Mouse (Mus musculus) kidney, postnatal 0 days (tissue): Measurements from ENCODE around the gene Deaf1. TPM values are rescaled to one million over a fixed set of nuclear protein-coding genes. Genes with fewer than 3 reads are reported as not detected.

ENCODE experiments used
- ATAC-seq: fragments of 200-750 bp; cut with Nextera tagmentation; replicated peaks from 2 replicates; pipeline ENCODE4 v1.8.0; 2017; ENCODE audit warnings: low read depth, moderate number of reproducible peaks, moderate TSS enrichment, moderate library complexity; ENCODE audit not compliant: low FRiP score
- DNase-seq: peaks from one replicate; pipeline ENCODE4 v3.0.0-alpha.2; 2016; ENCODE audit warnings: low spot score
- H3K27ac ChIP-seq: fragments of 300-500 bp; sonication (generic); 2 replicates; pipeline ENCODE4 v1.5.1; 2014; ENCODE audit warnings: mild to moderate bottlenecking
- H3K27me3 ChIP-seq: fragments of 300-500 bp; sonication (generic); 2 replicates; pipeline ENCODE4 v1.6.1; 2014; ENCODE audit warnings: low read length, mixed read lengths; ENCODE audit not compliant: insufficient read depth
- H3K36me3 ChIP-seq: fragments of 300-500 bp; sonication (generic); 2 replicates; pipeline ENCODE4 v1.6.1; 2014; ENCODE audit warnings: low read length, mixed read lengths; ENCODE audit not compliant: insufficient read depth
- H3K4me1 ChIP-seq: fragments of 300-500 bp; sonication (generic); replicated peaks from 2 replicates; pipeline ENCODE4 v1.6.1; 2014; ENCODE audit warnings: antibody characterized with exemption, low read length, mixed read lengths; ENCODE audit not compliant: insufficient read depth
- H3K4me2 ChIP-seq: fragments of 300-500 bp; sonication (generic); 2 replicates; pipeline ENCODE4 v1.6.1; 2014; ENCODE audit warnings: mild to moderate bottlenecking, low read length, moderate library complexity, mixed read lengths
- H3K4me3 ChIP-seq: fragments of 300-500 bp; sonication (generic); replicated peaks from 2 replicates; pipeline ENCODE4 v1.5.1; 2014; ENCODE audit warnings: low read depth, low read length
- H3K9ac ChIP-seq: fragments of 300-500 bp; sonication (generic); 2 replicates; pipeline ENCODE4 v1.6.1; 2014; ENCODE audit warnings: low read depth, low read length
- H3K9me3 ChIP-seq: fragments of 300-500 bp; sonication (generic); replicated peaks from 2 replicates; pipeline ENCODE4 v1.6.1; 2016; ENCODE audit warnings: low read length, inconsistent platforms, mixed read lengths
- CTCF ChIP-seq: IDR thresholded peaks from 2 replicates; pipeline ENCODE4 v1.5.1; 2016; ENCODE audit warnings: antibody characterized with exemption, low read depth, mild to moderate bottlenecking, moderate library complexity
- WGBS: fragments of 180-500 bp; shearing (Covaris S2); extraction: QIAGEN DNeasy Blood & Tissue Kit; methylation state at CpG from one replicate; pipeline ENCODE4 v1.1.7; 2014; 5-methylcytosine and 5-hydroxymethylcytosine counted together
- polyA plus RNA-seq: library from polyadenylated mRNA; unstranded; fragments of >200 nt; fragmentation: Nextera tagmentation; extraction: Ambion mirVana; gene quantifications from 2 replicates; pipeline ENCODE4 v1.2.1, GENCODE M21; 2015

Deaf1 gene
- polyA plus RNA-seq, 1 experiment from 2014 or later, result 64.2 TPM

DNA sequence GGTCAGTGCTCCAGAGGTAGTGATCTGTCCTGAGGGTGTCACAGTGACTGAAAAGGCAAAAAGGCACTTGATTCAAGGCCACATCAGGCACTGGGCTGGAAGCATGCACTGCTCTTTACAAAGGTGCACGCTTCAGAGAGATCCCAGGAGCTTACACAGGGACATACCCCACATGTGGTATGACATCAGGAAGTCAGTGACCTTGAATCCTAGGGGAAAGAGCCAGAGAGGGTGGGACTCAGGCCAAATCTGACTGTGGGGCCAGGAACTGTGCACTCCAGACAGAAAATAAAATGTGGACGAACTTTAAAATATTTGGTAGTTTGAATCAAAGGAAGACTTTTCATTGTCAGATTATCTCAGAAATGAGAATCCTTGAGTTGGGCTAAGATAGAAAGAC, 13.1 kb downstream of the Deaf1 start:
- H3K27ac ChIP-seq, result no peak overlapping the region
- no peak overlapping the region for H3K4me3 ChIP-seq
- no peaks in the 10 kb centered on the region for H3K27me3 ChIP-seq
- H3K36me3 ChIP-seq, result peaks cover 64% of the 10 kb centered on the region
- H3K9ac ChIP-seq, result no peak overlapping the region
- DNase-seq, result no peak
- H3K9me3 ChIP-seq, result no peaks in the 10 kb centered on the region
- no peaks in the 10 kb centered on the region for H3K4me1 ChIP-seq
- TF ChIP-seq CTCF, result no peak
- H3K4me2 ChIP-seq, result no peak overlapping the region
- no peak for ATAC-seq
- WGBS, result 85% methylated on average over 2 of the region's 2 CpGs

- no peak for TF ChIP-seq CTCF
- H3K4me1 ChIP-seq, result no peaks in the 10 kb centered on the region
- H3K27me3 ChIP-seq, result no peaks in the 10 kb centered on the region
- no peak overlapping the region for H3K9ac ChIP-seq
- H3K36me3 ChIP-seq, result peaks cover 65% of the 10 kb centered on the region
- H3K4me3 ChIP-seq, result no peak overlapping the region
- no peak overlapping the region for H3K4me2 ChIP-seq
- H3K27ac ChIP-seq, result no peak overlapping the region
- whole genome bisulfite sequencing, result 83% methylated on average over 4 of the region's 4 CpGs
- no peaks in the 10 kb centered on the region for H3K9me3 ChIP-seq
- no peak for ATAC-seq
- no peak for DNase-seq
Observed at GRCm38 (mm10) chr7:141304537-141304936, 23.0 kb downstream of the Deaf1 start.

DNA sequence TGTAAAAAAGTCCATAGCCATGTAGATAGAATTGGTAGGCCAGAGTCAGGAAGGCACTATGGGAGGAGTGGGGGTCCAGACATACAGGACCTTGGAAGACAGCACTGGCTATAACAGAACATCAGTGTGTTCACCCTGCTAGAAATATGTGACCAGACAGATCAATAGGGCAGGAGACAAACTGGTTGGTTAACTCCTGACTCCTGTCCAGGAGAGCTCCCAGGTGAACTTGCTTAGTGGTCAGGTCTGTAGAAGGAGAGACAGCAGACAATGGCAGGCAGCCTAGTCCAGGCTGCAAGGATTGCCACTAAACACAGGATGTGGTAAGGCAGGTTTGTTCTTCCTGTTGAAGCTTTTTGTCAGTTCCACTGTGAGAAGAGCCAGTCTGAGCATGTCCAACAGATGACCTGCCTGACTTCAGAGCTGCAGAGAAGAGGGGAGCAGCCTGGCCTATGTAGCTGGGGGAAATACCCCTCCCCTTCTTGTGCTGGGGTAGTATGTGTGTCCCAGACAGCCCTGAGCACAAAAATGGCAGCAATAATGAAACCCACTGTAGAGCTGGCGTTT, 24.7 kb downstream of the Deaf1 start:
- no peaks in the 10 kb centered on the region for H3K4me1 ChIP-seq
- H3K27ac ChIP-seq, result no peak overlapping the region
- no peak overlapping the region for H3K4me2 ChIP-seq
- H3K27me3 ChIP-seq, result no peaks in the 10 kb centered on the region
- H3K9ac ChIP-seq, result no peak overlapping the region
- peaks cover 49% of the 10 kb centered on the region for H3K36me3 ChIP-seq
- DNase-seq (no peak), ATAC-seq (no peak)
- no peak overlapping the region for H3K4me3 ChIP-seq
- H3K9me3 ChIP-seq, result no peaks in the 10 kb centered on the region
- TF ChIP-seq CTCF, result no peak
- 86% methylated on average over 1 of the region's 1 CpGs for WGBS

DNA sequence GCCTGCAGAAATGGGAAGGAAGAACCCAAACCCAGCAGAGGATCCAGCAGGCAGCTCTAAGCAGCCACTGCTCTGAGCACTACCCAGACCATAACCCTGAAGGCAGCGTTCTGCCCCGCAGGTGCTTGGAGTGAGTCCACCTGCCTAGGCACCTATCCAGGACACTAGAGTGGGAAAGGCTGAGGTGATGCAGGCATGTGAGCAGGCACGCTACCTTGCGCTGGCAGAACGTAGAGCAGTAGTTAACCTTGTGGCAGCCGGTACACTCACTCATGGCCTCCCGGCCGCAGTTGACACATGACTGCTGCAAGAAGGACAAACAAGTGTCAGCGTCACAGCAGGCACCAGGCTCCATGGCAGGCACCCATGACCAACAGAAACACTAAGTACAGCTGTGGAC, 26.1 kb downstream of the Deaf1 start:
- no peak for TF ChIP-seq CTCF
- Histone ChIP-seq H3K4me2 (no peak overlapping the region), H3K36me3 (peaks cover 37% of the 10 kb centered on the region), H3K9ac (no peak overlapping the region), H3K4me3 (no peak overlapping the region), H3K9me3 (no peaks in the 10 kb centered on the region), H3K4me1 (no peaks in the 10 kb centered on the region), H3K27me3 (no peaks in the 10 kb centered on the region), H3K27ac (no peak overlapping the region)
- 98% methylated on average over 9 of the region's 9 CpGs for WGBS
- ATAC-seq (no peak), DNase-seq (no peak)

GRCm38 (mm10) chr7:141299175-141299574, 28.3 kb downstream of the Deaf1 start:
- peaks cover 6% of the 10 kb centered on the region; the same call in 1 of the 2 replicates for H3K27me3 ChIP-seq
- H3K36me3 ChIP-seq, result peaks cover 27% of the 10 kb centered on the region
- H3K4me3 ChIP-seq, result no peak overlapping the region
- DNase-seq (no peak), ATAC-seq (no peak)
- H3K27ac ChIP-seq, result no peak overlapping the region
- 95% methylated on average over 8 of the region's 8 CpGs for WGBS
- peaks cover 5% of the 10 kb centered on the region; the same call in 1 of the 2 replicates for H3K4me1 ChIP-seq
- no peak overlapping the region for H3K9ac ChIP-seq
- TF ChIP-seq CTCF, result no peak
- no peaks in the 10 kb centered on the region for H3K9me3 ChIP-seq
- no peak overlapping the region for H3K4me2 ChIP-seq

GRCm38 (mm10) chr7:141297926-141298650, 29.4 kb downstream of the Deaf1 start:
- TF ChIP-seq CTCF, result no peak
- no peak for ATAC-seq
- peaks cover 21% of the 10 kb centered on the region for H3K36me3 ChIP-seq

More at GRCm38 (mm10) chr7:141297926-141298650, 29.4 kb downstream of the Deaf1 start:
- no peak for DNase-seq
- no peak overlapping the region for H3K4me3 ChIP-seq
- H3K4me2 ChIP-seq, result no peak overlapping the region
- H3K9ac ChIP-seq, result no peak overlapping the region
- WGBS, result 72% methylated on average over 3 of the region's 3 CpGs
- peaks cover 16% of the 10 kb centered on the region for H3K27me3 ChIP-seq
- no peaks in the 10 kb centered on the region for H3K9me3 ChIP-seq
- H3K4me1 ChIP-seq, result peaks cover 10% of the 10 kb centered on the region; the same call in 1 of the 2 replicates
- no peak overlapping the region for H3K27ac ChIP-seq
